Mouse (Mus musculus): Measurements from ENCODE around the gene Wdfy3.

DNA sequence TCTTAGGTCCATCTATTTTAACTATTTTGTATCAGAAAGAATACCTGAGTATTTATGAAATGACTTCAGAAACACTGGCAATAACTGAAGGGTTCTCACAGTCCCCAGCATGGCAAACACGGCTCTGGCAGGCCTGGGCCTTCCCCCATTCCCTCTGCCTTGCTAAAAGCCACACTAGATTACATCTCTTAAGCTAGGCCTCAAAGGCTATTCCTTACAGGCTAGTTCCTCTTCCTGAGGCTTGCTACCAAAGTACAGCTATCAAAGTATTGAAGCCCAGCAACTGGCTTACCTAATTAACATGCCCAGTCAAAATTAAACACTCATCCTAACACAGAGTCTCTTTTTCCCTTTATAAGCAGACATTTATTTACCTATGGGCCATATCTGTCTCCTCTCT is 117.8 kb downstream of the Wdfy3 start:
- TF ChIP-seq CTCF (IDR thresholded peaks at IDR 0.05; ENCODE audit: control insufficient read depth, insufficient read depth, low read length) (no peak), POLR2A (IDR thresholded peaks at IDR 0.05; ENCODE audit: borderline replicate concordance, control insufficient read depth, low read depth, low read length) (no peak)

Measured in bone marrow, adult 2 months (tissue).